Mouse (Mus musculus) kidney, adult 2 months (tissue): ENCODE data around the gene Ppt1. TPM values are rescaled to one million over a fixed set of nuclear protein-coding genes. Genes with fewer than 3 reads are reported as not detected.

Experiments used
- DNase-seq: peaks from one replicate; pipeline ENCODE4 v3.0.0; 2021
- H3K27ac ChIP-seq: fragments of 200-500 bp; 2 replicates; pipeline ENCODE4 v1.5.1; 2012; ENCODE audit warnings: low read depth, low read length, control low read depth, inconsistent platforms; ENCODE audit not compliant: insufficient read depth
- H3K27me3 ChIP-seq: fragments of 200-500 bp; replicated peaks from 2 replicates; pipeline ENCODE4 v1.6.1; 2012; ENCODE audit warnings: mild to moderate bottlenecking, moderate library complexity, low read length, inconsistent platforms; ENCODE audit not compliant: control insufficient read depth, insufficient read depth
- H3K36me3 ChIP-seq: fragments of 200-500 bp; 2 replicates; pipeline ENCODE4 v1.6.1; 2012; ENCODE audit warnings: mild to moderate bottlenecking, moderate library complexity, low read length, inconsistent platforms; ENCODE audit not compliant: control insufficient read depth, insufficient read depth
- H3K4me1 ChIP-seq: fragments of 200-500 bp; 2 replicates; pipeline ENCODE4 v1.6.1; 2011; ENCODE audit warnings: low read length; ENCODE audit not compliant: control insufficient read depth, insufficient read depth
- H3K4me3 ChIP-seq: fragments of 200-500 bp; 2 replicates; pipeline ENCODE4 v1.5.1; 2011; ENCODE audit warnings: mild to moderate bottlenecking, low read depth, low read length, control low read depth; ENCODE audit not compliant: insufficient read depth
- CTCF ChIP-seq: fragments of 200-500 bp; conservative IDR thresholded peaks from 2 replicates; pipeline ENCODE4 v1.5.1; 2011; ENCODE audit warnings: low read depth, mild to moderate bottlenecking, control low read depth, low read length, moderate library complexity, mixed read lengths; ENCODE audit not compliant: insufficient read depth, insufficient read length
- POLR2A ChIP-seq: fragments of 200-500 bp; IDR thresholded peaks from one replicate; pipeline ENCODE4 v1.6.1; 2011; ENCODE audit warnings: low read depth, low read length, control low read depth
- WGBS: fragments of 180-500 bp; shearing (Covaris S2); methylation state at CpG from one replicate; pipeline ENCODE4 v1.1.7; 2018; 5-methylcytosine and 5-hydroxymethylcytosine counted together
- polyA plus RNA-seq: library from polyadenylated mRNA; depleted of rRNA; stranded (reverse); fragments of >200 nt; gene quantifications from 2 replicates; pipeline ENCODE4 v1.2.3, GENCODE M21; 2012

Gene Ppt1
- polyA plus RNA-seq, 1 experiment, result 67.7 TPM

DNA sequence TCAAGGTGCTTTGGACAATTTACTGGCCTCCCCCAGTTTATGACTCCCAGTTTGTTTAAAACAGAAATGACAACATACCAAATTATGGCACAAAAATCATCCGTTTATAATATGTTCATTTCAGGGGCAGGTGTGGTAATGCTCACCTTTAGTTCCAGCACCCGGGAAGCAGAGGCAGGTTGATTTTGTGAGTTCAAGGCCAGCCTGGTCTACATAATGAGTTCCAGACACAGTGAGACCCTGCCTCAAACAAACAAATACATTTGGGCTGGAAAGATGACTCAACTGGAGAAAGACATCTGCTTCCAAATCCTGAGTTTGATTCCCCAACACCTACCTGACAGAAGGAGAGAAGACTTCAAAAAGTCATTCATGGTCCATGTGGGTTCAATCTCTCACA is 51.3 kb downstream of the Ppt1 start:
- H3K4me1 ChIP-seq, result peaks cover 18% of the 10 kb centered on the region
- TF ChIP-seq CTCF (no peak), POLR2A (no peak)
- no peak overlapping the region for H3K4me3 ChIP-seq
- no peak for DNase-seq
- H3K27me3 ChIP-seq, result no peaks in the 10 kb centered on the region
- no peaks in the 10 kb centered on the region for H3K36me3 ChIP-seq
- peak overlapping the region; percentile 99; the same call in 1 of the 2 replicates for H3K27ac ChIP-seq
- 82% methylated on average over 2 of the region's 2 CpGs for WGBS

DNA sequence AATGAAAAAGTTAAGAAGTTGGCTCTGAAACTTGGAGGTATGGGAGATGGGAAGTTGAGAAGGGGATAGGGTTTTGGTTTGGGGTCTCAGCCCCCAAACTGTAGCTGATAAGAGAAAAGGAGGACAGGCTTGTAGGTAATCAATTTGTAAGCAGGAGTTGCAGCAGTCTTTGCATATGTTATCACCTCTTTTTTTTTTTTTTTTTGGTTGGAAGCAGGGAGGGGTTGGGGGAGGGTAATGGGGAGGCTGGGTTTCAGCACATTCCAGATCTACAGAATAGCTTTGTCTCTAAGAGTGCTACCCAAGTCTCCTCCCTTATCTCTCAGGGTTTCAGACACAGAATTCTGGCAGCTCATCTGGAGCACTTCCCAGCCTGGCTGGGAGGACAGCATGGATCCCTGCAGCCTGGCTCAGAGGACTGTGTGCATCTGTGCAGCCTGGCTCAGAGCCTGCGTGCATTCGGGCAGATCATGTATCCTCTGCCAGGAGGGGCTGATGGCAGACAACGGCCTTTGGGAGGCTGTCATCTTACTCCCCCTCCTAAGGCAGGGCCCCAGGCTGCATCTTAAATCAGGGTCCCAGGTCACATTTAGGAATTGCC is 54.9 kb downstream of the Ppt1 start:
- 21% methylated on average over 3 of the region's 3 CpGs for WGBS
- no peak overlapping the region for H3K4me3 ChIP-seq
- no peak overlapping the region for H3K27ac ChIP-seq
- DNase-seq, result peak; percentile 36
- no peaks in the 10 kb centered on the region for H3K36me3 ChIP-seq
- TF ChIP-seq POLR2A, result no peak
- TF ChIP-seq CTCF, result no peak
- peaks cover 3% of the 10 kb centered on the region; the same call in 1 of the 2 replicates for H3K4me1 ChIP-seq
- no peaks in the 10 kb centered on the region for H3K27me3 ChIP-seq

DNA sequence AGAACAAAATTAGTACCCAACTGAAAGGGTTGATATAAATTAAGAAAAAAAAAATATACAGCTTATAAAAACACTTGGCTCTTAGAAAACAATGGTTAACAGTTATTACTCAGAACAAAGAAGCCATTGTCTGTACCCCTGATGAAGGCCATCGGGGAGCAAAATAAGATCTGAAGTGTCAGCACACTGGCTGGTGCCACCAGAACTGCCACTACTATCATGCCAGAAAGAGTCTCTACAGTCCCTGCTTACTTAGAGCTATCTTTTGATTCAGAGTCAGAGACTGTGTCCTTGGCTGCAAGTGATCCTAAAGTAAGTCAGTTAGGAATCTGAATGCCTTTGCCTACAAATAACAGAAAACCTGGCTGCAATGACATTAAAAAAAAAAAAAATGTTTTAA is 55.6 kb downstream of the Ppt1 start:
- Histone ChIP-seq H3K27ac (no peak overlapping the region), H3K4me3 (no peak overlapping the region), H3K4me1 (peaks cover 3% of the 10 kb centered on the region; the same call in 1 of the 2 replicates), H3K27me3 (no peaks in the 10 kb centered on the region), H3K36me3 (no peaks in the 10 kb centered on the region)
- TF ChIP-seq CTCF (no peak), POLR2A (no peak)
- DNase-seq, result no peak
- 38% methylated on average over 1 of the region's 1 CpGs for WGBS

DNA sequence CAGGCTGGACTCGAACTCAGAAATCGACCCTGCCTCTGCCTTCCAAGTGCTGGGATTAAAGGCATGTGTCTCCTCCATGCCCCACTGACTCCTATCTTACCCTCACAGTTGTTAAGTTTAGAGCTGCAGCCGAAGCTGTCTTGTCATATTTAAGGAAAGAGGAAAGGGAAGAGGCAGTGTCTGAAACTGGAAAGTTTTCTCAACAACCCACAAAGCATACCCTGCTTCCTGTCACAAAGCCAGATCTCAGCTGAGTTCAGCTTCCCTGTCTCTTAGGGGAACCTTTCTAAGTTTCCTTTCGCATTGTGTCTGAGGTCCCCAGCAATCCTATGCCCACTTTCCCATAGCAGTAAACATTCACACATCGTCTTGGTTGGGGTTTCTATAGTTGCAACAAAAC is 56.1 kb downstream of the Ppt1 start:
- H3K36me3 ChIP-seq, result no peaks in the 10 kb centered on the region
- no peak overlapping the region for H3K27ac ChIP-seq
- H3K4me1 ChIP-seq, result no peaks in the 10 kb centered on the region
- no peak overlapping the region for H3K4me3 ChIP-seq
- DNase-seq, result peak; percentile 35
- no peak for TF ChIP-seq CTCF
- no peak for TF ChIP-seq POLR2A
- WGBS, result 57% methylated on average over 5 of the region's 5 CpGs
- no peaks in the 10 kb centered on the region for H3K27me3 ChIP-seq

DNA sequence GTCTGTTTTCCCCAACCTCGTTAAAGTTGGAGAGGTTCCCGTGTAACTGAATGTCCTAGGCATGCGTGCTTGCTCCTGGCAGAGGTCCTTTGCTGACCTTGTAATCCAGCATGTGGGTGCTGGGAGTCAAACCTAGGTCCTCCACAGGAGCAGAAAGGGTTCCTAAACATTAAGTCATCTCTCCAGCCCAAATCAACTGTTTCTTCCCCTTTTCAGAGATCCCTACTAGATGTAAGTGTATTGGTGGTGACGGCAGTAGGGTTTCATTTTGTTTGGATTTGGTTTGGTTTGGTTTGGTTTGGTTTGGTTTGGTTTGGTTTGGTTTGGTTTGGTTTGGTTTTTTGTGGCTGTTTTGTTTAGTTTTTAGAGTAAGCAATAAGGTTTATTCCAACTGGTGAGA is 61.7 kb downstream of the Ppt1 start:
- Histone ChIP-seq H3K27ac (no peak overlapping the region), H3K27me3 (no peaks in the 10 kb centered on the region), H3K4me3 (no peak overlapping the region), H3K36me3 (no peaks in the 10 kb centered on the region), H3K4me1 (no peaks in the 10 kb centered on the region)
- TF ChIP-seq CTCF (no peak), POLR2A (no peak)
- no peak for DNase-seq
- WGBS, result 73% methylated on average over 4 of the region's 4 CpGs

DNA sequence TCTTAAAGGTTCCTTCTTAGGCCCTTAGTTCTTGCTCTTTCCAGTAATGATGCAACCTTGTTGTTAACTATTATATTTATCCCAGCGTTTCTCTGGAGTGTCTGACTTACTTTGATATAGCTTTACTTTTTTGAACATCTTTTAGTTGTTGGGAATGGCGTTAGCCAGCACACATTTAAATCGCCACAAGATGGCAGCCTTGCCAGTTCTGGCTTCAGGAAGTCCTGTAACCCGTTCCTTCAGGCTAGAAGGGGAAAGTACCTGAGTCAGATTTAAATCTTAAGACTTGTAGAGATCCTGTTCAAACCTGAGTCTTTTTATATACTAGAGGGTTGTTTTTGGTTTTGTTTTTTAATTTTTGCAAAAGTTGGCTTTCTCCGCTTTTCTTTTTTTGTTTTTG is 62.3 kb downstream of the Ppt1 start:
- H3K4me1 ChIP-seq, result no peaks in the 10 kb centered on the region
- 16% methylated on average over 5 of the region's 5 CpGs for WGBS
- no peaks in the 10 kb centered on the region for H3K36me3 ChIP-seq
- no peaks in the 10 kb centered on the region for H3K27me3 ChIP-seq
- H3K4me3 ChIP-seq, result no peak overlapping the region
- DNase-seq, result peak; percentile 79
- peak; percentile 81 for TF ChIP-seq CTCF
- no peak for TF ChIP-seq POLR2A
- no peak overlapping the region for H3K27ac ChIP-seq

DNA sequence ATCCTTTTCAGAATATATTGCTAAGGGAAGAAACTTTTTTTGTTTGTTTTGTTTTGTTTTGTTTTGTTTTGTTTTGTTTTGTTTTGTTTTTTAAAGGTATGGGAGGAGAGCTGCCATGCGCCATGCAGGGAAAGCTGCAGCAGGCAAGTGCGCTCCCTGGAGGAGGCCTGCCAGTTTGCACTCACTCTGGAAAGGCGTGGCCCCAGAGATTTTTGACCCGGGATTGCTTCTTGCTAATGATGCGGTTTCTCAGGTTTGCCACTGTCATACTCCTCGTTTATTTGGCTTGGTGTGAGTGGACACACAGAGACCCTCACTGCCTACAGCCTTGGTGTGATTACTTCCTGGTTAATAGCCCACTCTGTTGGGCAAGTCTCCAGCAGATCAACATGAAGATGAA is 66.1 kb downstream of the Ppt1 start:
- TF ChIP-seq CTCF, result peak; percentile 56
- no peak for TF ChIP-seq POLR2A
- WGBS, result 30% methylated on average over 6 of the region's 6 CpGs
- no peak overlapping the region for H3K4me3 ChIP-seq
- H3K4me1 ChIP-seq, result no peaks in the 10 kb centered on the region
- DNase-seq, result no peak
- no peaks in the 10 kb centered on the region for H3K36me3 ChIP-seq
- no peaks in the 10 kb centered on the region for H3K27me3 ChIP-seq
- no peak overlapping the region for H3K27ac ChIP-seq

DNA sequence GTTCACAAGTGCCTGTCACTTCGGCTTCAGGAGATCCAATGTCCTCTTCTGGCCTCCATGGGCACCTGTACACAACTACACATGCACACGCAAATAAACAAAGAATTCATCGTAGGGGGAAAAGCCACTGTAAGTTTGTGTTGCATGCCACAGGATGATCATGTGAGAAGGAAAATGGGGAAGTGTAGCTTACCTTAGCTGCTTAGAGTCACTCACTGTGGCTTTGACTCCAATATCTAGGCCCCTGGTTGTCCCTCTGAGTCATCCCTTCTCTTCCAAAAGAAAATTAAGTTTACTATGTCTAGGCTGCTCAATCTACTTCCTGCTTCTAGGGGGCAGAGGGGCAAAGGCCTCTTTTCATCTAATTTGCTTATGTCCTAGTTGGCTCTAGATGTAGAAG is 67.7 kb downstream of the Ppt1 start:
- Histone ChIP-seq H3K36me3 (no peaks in the 10 kb centered on the region), H3K4me1 (no peaks in the 10 kb centered on the region), H3K27ac (no peak overlapping the region), H3K27me3 (no peaks in the 10 kb centered on the region), H3K4me3 (no peak overlapping the region)
- peak; percentile 25 for DNase-seq
- 83% methylated on average over 3 of the region's 3 CpGs for WGBS
- TF ChIP-seq POLR2A, result no peak
- no peak for TF ChIP-seq CTCF
